Mouse (Mus musculus) left cerebral cortex, adult 18-20 months (tissue): ENCODE measurements around the gene BC005537. TPM values are rescaled to one million over a fixed set of nuclear protein-coding genes. Genes with fewer than 3 reads are reported as not detected.

Experiments used
- DNase-seq, 2 experiments: peaks; one replicate each; pipeline ENCODE4 v3.0.0; 2021 to 2022; ENCODE audit warnings: low spot score in 2 of 2, mixed read lengths in 1 of 2
- total RNA-seq, 2 experiments: library from RNA; stranded (reverse); gene quantifications; 2 replicates each; pipeline ENCODE4 v1.2.3; 2021

BC005537 gene
- total RNA-seq, 2 experiments from 2014 or later = 150 to 154 TPM

DNA sequence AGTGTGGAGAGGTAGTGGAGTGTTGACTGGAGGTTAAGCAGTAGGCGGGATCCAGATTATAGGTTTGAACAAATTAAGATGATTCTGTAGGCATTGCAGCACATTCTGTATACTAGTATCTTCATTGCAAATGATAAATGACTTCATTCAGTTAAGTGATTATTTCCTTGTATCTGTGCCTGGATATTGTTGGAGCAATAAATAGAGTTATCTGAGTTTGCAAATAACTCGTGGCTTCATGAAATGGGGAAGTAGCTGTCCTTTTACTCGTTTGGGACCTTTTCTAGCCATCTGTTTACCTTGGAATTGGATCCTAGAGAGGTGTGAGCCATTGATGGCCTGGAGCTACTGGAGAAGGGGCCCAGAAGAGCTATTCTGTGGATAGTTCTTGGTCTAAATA, 38.4 kb downstream of the BC005537 start:
- DNase-seq = no peak

DNA sequence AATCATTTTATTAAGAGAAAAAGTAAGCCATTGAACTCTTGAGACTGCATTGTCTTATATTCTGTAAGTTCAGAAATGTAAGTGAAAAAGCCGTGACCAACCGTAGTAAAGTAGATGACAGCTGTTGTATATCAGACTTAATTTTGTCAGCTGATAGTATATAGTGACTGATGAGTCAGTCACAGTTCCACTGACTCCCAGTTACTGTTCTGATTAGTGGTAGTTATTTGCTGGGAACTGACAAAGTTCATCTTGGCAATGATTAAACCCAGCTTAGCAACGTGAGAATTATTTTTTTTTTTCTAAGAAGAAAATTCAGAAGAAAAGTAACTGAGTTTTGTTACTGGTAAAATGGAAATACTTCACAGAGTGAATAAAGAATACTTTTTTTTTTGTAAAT, 40.2 kb downstream of the BC005537 start:
- DNase-seq = no peak

DNA sequence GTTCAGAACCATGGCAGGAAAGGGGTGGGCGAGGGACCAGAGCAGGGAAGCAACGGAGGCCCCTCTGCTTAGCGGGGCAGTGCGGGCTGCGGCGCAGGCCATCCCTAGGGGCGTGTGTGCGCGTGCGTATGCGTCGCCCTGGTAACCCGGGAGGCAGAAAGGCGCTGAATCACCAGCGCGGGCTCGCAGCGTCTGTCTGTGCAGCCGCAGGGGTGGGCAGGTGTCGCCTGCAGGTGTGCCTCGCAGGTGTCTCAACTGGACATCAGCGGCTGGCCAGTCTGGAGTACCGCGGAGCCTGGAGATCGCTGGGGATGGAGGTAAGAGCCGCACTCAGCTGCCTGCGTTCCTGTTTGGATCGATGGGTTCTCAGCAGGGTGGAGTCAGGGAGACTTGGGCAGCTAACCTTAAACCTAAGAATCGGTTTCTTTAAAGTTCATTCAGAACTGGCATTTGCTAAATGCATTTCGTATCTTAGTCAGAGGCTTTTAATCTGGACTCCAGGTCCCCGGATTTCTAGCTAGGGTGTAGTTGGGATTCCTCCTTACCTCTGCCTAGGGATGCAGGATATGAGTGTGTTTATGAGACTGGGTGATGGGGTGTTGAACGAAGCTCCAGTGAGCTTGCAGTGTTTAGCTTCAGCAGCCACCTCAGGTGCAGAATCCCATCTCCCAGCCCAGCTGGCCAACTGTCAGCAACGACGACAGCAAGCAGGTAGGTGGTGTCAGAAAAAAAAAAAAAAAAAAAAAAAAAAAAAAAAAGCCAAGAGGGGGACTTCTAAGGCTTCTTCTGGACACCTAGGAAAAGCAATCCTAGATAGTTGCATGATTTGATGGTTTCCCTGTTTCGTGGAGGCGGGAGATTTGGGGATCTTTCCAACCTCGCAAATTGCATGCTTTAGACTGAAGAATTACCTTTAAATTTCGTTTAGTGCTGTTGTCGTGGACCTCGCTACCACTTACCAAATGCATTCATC, 43.8 kb downstream of the BC005537 start, which contains the start of gene D130043K22Rik:
Gene D130043K22Rik (plus strand): TSS at position 153 of the 973 bp plus-strand sequence.
- DNase-seq = peak; percentile 73 to 84

DNA sequence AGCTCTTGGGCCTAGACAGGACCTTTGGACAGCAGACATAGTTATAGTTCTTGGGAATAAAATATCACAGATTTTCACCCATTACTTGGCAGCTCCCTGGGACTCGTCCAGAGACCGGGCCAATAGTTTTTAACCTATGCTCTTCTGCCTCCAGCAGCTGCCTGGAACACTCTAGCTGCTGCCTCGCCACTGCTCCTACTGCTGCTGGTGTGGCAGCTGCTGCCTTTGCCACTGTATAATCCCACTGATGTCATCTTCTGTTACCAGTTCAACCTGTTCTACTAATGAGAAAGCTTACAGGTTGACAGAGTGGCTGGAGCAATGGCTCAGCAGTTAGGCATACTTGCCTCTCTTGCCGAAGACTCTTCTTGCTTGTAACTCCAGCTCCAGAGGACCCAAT, 47.9 kb downstream of the BC005537 start:
- DNase-seq = no peak

DNA sequence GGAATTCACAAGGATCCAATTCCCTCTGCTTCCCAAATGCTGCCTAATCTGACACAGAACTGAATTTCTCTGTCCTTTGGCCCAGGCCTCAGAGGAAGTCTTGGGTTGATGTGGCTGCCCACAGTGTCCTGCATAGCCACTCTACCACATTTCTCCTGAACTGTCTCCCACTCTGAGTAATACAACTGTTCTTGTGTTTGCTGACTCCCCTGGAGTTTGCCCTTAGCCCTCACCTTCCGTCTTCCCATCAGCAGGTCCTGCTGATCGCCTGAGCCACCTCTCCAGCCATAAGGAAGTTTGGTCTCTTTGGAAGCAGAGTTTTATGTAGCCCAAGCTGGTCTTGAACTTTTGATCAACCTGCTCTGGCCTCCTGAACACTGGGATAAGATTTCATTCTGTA, 50.5 kb downstream of the BC005537 start:
- DNase-seq = no peak

DNA sequence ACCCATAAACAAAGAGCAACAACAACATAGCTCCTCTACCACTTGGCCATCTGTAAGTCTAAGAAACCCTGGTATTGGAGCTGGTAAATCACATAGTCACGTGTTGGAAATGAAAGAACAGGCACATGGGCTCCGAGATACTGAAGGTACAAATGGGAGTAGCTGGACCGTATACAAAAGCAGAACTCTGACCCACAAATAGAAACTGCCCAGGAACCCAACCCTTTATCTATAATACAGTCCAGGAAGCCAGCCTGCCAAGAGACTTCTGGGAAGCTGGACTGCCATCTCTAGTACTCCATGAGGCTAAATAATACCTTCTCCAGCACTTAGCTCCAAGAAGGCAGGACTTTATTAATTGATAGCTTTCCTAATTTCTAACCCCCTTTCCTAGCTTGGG, 51.1 kb downstream of the BC005537 start:
- no peak for DNase-seq

DNA sequence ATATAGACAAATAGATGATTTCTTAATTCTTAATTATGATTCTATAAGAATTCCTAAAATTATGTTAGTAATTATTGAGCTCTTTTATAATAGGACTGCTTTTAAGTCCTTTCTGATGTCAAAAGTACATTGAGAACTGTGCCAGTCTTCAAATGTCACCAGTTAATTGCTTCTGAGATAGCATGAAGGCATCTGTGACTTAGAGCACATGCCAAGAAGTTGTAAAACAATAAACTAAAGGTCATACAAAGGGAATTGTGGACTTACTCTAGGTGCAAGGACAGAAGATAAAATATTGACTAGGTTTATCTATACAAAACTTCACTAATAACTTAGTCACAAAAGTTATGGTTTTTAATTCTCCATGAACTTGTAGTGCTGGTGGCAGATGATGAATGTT, 57.7 kb downstream of the BC005537 start:
- no peak for DNase-seq

DNA sequence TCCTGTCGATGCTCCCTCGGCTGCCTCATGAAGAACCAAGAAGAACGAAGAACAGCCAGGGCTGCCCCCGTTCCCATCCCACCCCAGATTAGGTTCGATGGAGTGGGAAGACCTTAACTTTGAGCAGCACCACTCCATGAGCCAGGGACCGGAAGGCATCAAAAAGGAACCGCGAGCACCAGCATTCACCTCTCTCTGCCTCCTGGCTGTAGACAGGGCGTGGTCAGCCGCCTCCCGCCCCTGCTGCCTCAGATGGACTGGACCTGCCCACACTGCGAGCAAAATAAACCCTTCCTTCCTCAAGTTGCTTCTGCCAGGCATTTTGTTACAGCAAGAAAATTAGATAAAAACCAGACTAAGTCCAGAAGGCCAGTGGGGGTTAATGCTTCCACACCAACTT, 59.6 kb downstream of the BC005537 start:
- DNase-seq = no peak

DNA sequence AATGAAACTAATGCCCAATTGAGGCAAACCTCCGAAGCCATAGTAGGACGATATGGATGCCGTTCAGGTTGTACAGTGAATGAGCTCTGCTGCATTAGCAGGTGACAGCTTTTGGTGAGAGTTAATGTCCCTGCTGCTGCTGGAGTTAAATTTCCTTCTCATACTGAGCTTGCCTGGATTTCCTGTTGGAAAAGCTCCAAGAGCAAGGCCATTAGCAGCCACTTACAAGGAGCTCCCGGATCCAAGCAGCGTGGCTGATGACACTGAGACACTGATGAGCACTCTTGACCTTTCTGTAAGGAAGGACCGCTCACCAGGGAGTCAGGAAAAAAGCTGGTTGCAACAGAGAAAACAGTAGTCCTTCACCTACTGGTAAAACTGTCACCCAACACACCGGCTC, 60.6 kb downstream of the BC005537 start:
- DNase-seq = no peak

DNA sequence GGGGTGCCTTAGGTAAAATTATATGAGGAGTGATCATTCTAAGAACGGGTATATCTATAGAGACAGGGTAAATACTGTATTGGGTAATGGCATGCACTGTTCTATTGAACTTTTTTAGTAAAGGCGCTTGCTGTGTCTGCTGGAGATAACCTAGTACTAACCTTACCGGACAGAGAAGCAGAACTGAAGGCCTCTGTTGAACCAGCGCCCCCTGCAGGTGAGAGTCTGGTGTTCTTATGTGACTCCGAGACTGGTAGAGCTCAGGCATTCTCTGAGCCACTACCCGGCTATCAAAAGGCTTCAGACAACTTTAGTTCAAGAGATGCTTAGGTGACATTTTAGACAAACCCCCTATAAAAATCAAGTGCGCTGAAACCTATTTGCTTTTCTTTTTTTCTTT, 61.1 kb downstream of the BC005537 start:
- peak; percentile 51 to 69 for DNase-seq

Other genes starting within 250 kb of the BC005537 start
- gene Ripor2, start 219.5 kb upstream of the BC005537 start, total RNA-seq = 10 to 100 TPM; 60.1 to 61.7 TPM
- not detected for gene Armh2, start 60.4 kb upstream of the BC005537 start, total RNA-seq
- 1 to 10 TPM; 2.7 to 4.2 TPM for gene Gmnn, start 39.7 kb upstream of the BC005537 start, total RNA-seq
- gene Acot13, start 29.9 kb downstream of the BC005537 start, total RNA-seq = 10 to 100 TPM; 89.4 to 91.9 TPM
- 10 to 100 TPM; 21.5 to 23.0 TPM for gene Tdp2, start 30.0 kb downstream of the BC005537 start, total RNA-seq
- gene D130043K22Rik, start 43.5 kb downstream of the BC005537 start, total RNA-seq = 10 to 100 TPM; 29.7 to 30.5 TPM
- gene Aldh5a1, start 136.0 kb downstream of the BC005537 start, total RNA-seq = 10 to 100 TPM; 59.0 to 60.6 TPM
- gene Gpld1, start 141.5 kb downstream of the BC005537 start, total RNA-seq = 10 to 100 TPM; 19.5 to 22.3 TPM
- 10 to 100 TPM; 48.5 to 54.1 TPM for gene Mrs2, start 218.7 kb downstream of the BC005537 start, total RNA-seq